ENCODE assay signal across 17 mouse cellular contexts in the genomic region with DNA sequence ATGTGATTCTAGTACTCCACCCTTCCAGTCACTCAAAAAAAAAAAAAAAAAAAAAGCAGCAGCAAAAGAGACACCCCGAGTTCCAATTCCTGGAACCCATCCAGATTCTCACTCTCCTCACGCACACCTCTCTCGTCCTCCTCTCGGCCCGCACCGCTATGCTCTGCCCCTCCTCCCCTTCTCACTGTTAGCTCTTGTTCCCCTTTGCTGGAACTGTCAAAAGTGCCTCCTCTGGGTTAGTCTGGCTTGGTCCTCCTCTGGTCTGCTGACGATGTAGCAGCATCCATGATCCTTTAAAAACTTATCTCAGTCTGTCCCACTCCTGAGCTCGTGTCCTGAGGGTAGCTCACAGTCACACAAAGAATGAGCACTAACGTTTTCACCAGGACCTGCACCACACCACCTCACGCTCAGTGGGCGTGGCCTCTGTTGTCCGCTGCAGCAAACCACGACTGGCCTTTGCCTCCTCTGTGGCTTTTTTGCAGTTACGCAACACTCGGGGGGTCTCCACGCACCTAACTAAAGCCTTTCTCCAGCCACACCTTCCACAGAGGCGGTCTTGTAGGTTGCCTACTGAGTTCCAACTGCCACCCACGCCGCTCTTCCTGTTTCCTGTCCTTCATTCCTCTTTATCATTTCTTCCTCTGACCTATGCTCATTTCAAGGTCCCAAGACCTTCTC. TPM values are rescaled to one million over a fixed set of nuclear protein-coding genes. Genes with fewer than 3 reads are reported as not detected.
DNase-seq lines count a peak whose midpoint lies in the region; ATAC-seq and TF ChIP-seq lines count a peak whose summit lies in the region.
"Had no signal": no experiment of that assay in that cellular context is flagged by ENCODE, and none has a peak within 500 bp of the region (broad histone marks: within the 10 kb centered on the region; RNA-seq: fewer than 3 reads in every experiment).

No protein-coding gene starts in this region.

- H3K4me1 ChIP-seq in stomach, embryonic 15.5 days: no peaks in the 10 kb centered on the region
- no peaks in the 10 kb centered on the region for H3K4me1 ChIP-seq in stomach, postnatal 0 days (replicated peaks; ENCODE audit: control insufficient read depth, insufficient read depth)
- H3K4me1 ChIP-seq in liver, embryonic 16.5 days (ENCODE audit: control insufficient read depth, low read depth, low read length): peaks cover 3% of the 10 kb centered on the region
- H3K4me1 ChIP-seq: hindbrain, embryonic 10.5 days; midbrain, embryonic 12.5 days had no signal

- H3K4me3 ChIP-seq in stomach, embryonic 15.5 days (replicated peaks): no peak overlapping the region
- H3K4me3 ChIP-seq in stomach, postnatal 0 days (ENCODE audit: low read depth, low read length): no peak overlapping the region
- no peak overlapping the region for H3K4me3 ChIP-seq in liver, embryonic 16.5 days (ENCODE audit: low read depth, low read length)
- H3K4me3 ChIP-seq: hindbrain, embryonic 10.5 days; midbrain, embryonic 12.5 days had no signal

- H3K36me3 ChIP-seq in stomach, embryonic 15.5 days: no peaks in the 10 kb centered on the region
- no peaks in the 10 kb centered on the region for H3K36me3 ChIP-seq in stomach, postnatal 0 days (ENCODE audit: control insufficient read depth, insufficient read depth, low read length)
- no peaks in the 10 kb centered on the region for H3K36me3 ChIP-seq in liver, embryonic 16.5 days (ENCODE audit: control insufficient read depth, insufficient read depth)
- H3K36me3 ChIP-seq: hindbrain, embryonic 10.5 days; midbrain, embryonic 12.5 days had no signal

- 63% methylated on average over 19 of the region's 19 CpGs for WGBS in stomach, embryonic 15.5 days
- 64% methylated on average over 19 of the region's 19 CpGs for WGBS in stomach, postnatal 0 days
- WGBS in liver, embryonic 16.5 days (ENCODE audit: insufficient replicate concordance): 13% methylated on average over 19 of the region's 19 CpGs

- no peaks in the 10 kb centered on the region for H3K9me3 ChIP-seq in stomach, embryonic 15.5 days
- no peaks in the 10 kb centered on the region for H3K9me3 ChIP-seq in stomach, postnatal 0 days (ENCODE audit: control insufficient read depth, low read length)
- no peaks in the 10 kb centered on the region for H3K9me3 ChIP-seq in liver, embryonic 16.5 days (replicated peaks; ENCODE audit: control insufficient read depth, low read length)
- H3K9me3 ChIP-seq: hindbrain, embryonic 10.5 days; midbrain, embryonic 12.5 days had no signal

- no peak overlapping the region for H3K9ac ChIP-seq in stomach, embryonic 15.5 days
- H3K9ac ChIP-seq in stomach, postnatal 0 days (ENCODE audit: low read length): no peak overlapping the region
- no peak overlapping the region for H3K9ac ChIP-seq in liver, embryonic 16.5 days (ENCODE audit: low read depth, low read length)
- H3K9ac ChIP-seq: lung, embryonic 14.5 days; midbrain, embryonic 12.5 days had no signal

- TF ChIP-seq EP300 in stomach, postnatal 0 days (optimal IDR thresholded peaks at IDR 0.05): no peak

- TF ChIP-seq CTCF in stomach, postnatal 0 days (IDR thresholded peaks at IDR 0.05; ENCODE audit: low read depth): no peak

- H3K27me3 ChIP-seq in stomach, embryonic 15.5 days (replicated peaks): no peaks in the 10 kb centered on the region
- H3K27me3 ChIP-seq in stomach, postnatal 0 days (ENCODE audit: control insufficient read depth, insufficient read depth, low read length): no peaks in the 10 kb centered on the region
- H3K27me3 ChIP-seq in liver, embryonic 16.5 days (ENCODE audit: control insufficient read depth, insufficient read depth, low read depth, low read length): no peaks in the 10 kb centered on the region
- H3K27me3 ChIP-seq: midbrain, embryonic 12.5 days had no signal

- 0 out of 2 replicates have a peak overlapping the region, but pooled peaks have one; percentile 11 for H3K4me2 ChIP-seq in stomach, embryonic 15.5 days
- H3K4me2 ChIP-seq in stomach, postnatal 0 days (replicated peaks; ENCODE audit: low read depth): no peak overlapping the region
- H3K4me2 ChIP-seq in liver, embryonic 16.5 days (ENCODE audit: low read depth, low read length): peak overlapping the region; percentile 45
- H3K4me2 ChIP-seq: lung, embryonic 14.5 days; midbrain, embryonic 12.5 days had no signal

- H3K27ac ChIP-seq in stomach, embryonic 15.5 days: no peak overlapping the region
- no peak overlapping the region for H3K27ac ChIP-seq in stomach, postnatal 0 days (replicated peaks)
- no peak overlapping the region for H3K27ac ChIP-seq in liver, embryonic 16.5 days (ENCODE audit: low read length)
- H3K27ac ChIP-seq: hindbrain, embryonic 10.5 days; kidney, postnatal 0 days; midbrain, embryonic 12.5 days had no signal

- no peak for ATAC-seq in stomach, embryonic 15.5 days (ENCODE audit: insufficient read depth, low FRiP score, low read depth)
- ATAC-seq in stomach, postnatal 0 days (ENCODE audit: low FRiP score, low TSS enrichment): no peak
- ATAC-seq in hematopoietic stem cell, adult 5-6 weeks (replicated peaks in 1 of 2; ENCODE audit: insufficient read depth in 1 of 2, low FRiP score in 2 of 2, low TSS enrichment in 1 of 2, low read depth in 1 of 2, poor library complexity in 2 of 2, severe bottlenecking in 2 of 2): peak; percentile 74 to 81
- no peak for ATAC-seq in liver, embryonic 16.5 days (ENCODE audit: low read depth)
- ATAC-seq: inflammation-experienced regulatory T-cells, adult 6 months had no signal

- DNase-seq in stomach, postnatal 0 days (ENCODE audit: low spot score): no peak
- peak; percentile 23 for DNase-seq in yolk sac, embryonic 10.5 days (ENCODE audit: low spot score)
- no peak for DNase-seq in Muller cell, postnatal 12 days (ENCODE audit: inconsistent ontology term)
- DNase-seq in frontal cortex, postnatal 14 days (ENCODE audit: low spot score in 2 of 2): no peak
- DNase-seq: cerebellum, adult 2 months; gastrocnemius, postnatal 25 days; layer of hippocampus, postnatal 36 days; left cerebral cortex, postnatal 4 days; lung, embryonic 14.5 days; right cerebral cortex, postnatal 25 days had no signal

RNA-seq across cellular contexts. Expression of a gene that starts 20.8 kb away (rescaled TPM):
- 1.0 and 1.2 TPM in 2 replicates for polyA plus RNA-seq in stomach, embryonic 15.5 days (2015; fragmentation: Nextera tagmentation; extraction: Ambion mirVana)
- 1.2 TPM in 2 replicates for polyA plus RNA-seq in stomach, postnatal 0 days (2015; fragmentation: Nextera tagmentation; extraction: Ambion mirVana)
- total RNA-seq in hematopoietic stem cell, adult 5-6 weeks (2017): 7.5 and 12.6 TPM in 2 replicates
- polyA plus RNA-seq in liver, embryonic 16.5 days (2015; fragmentation: Nextera tagmentation; extraction: Ambion mirVana): 2.1 TPM in 2 replicates

RNA-seq across cellular contexts. Expression of a gene that starts 30.5 kb away (rescaled TPM):
- 0.78 and 1.3 TPM in 2 replicates for polyA plus RNA-seq in stomach, embryonic 15.5 days (2015; fragmentation: Nextera tagmentation; extraction: Ambion mirVana)
- polyA plus RNA-seq in stomach, postnatal 0 days (2015; fragmentation: Nextera tagmentation; extraction: Ambion mirVana): 2.4 and 2.9 TPM in 2 replicates
- not detected in 2 replicates for total RNA-seq in hematopoietic stem cell, adult 5-6 weeks (2017)
- 0.57 and 0.65 TPM in 2 replicates for polyA plus RNA-seq in liver, embryonic 16.5 days (2015; fragmentation: Nextera tagmentation; extraction: Ambion mirVana)
- total RNA-seq: layer of hippocampus, postnatal 36 days; left cerebral cortex, postnatal 4 days had no signal
- polyA plus RNA-seq: inflammation-experienced regulatory T-cells, adult 6 months; midbrain, embryonic 12.5 days had no signal

Comparison
In these comparisons a context has a peak if more than half of its experiments do, and no peak if none do; other contexts are left out.
1. ATAC-seq: peak in hematopoietic stem cell, adult 5-6 weeks (2 of 2); none in stomach, embryonic 15.5 days (single experiment), stomach, postnatal 0 days (single experiment) and liver, embryonic 16.5 days (single experiment).